Mouse (Mus musculus): Measurements from ENCODE around the gene Ift88.

The Ift88 gene

DNA sequence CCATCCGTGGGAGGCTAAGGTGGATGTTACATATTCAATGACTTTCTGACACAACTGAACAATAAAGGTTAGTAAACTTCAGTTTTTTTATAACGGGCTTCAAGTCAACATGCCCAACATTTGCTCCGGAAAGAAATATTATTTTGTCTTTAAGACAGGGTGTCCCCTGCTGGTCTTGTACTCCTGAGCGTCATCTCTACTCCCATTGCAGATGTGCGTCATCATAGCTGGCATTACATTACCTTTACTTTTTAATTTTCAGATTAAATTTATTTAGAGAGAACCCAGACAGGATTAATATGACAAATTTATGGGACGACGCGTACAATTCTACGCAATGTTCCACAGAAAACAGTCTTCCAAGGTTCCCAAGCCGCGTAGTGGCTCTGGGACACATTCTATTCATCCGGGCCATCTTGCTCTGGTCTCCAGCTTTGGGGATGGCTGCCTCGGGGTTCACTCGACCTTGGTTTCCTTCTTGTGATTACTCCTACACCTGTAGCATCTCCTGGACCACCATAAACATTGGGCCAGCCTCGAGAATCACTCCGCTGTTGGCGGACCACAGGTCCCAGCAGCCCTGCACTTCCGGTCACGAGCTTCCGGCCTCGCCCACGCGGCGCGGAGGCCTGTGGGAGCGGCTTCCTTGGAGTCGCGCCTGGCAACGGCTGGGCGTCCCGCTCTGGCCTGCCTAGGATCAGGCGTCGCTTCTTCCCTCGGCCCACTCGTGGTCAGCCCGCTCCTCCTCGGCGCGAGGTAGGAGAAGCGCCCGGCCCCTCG is at the start of gene Ift88:
Gene Ift88 (plus strand): TSS at position 631 of the 780 bp plus-strand sequence.
- DNase-seq (ENCODE audit: low spot score): peak; percentile 93

DNA sequence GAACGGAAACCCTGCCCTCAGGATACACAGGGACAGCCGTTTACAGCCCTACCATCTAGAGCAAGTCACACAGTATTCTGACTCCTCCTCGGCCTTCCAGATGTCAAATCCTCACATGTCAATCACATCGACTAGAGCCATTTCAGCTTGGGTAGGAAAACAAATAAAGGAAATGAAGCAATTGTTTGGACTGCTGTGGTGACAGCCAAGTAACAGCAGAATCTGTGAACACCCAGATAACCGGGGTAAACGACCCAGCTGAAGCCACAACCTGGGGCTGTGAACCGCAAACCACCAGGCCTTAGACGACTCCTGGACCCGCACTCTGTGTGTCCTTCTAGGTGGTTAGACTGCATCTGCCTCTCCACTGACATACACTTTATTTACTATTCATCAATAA is 48.7 kb upstream of the Ift88 start:
- no peak for DNase-seq (ENCODE audit: low spot score)

DNA sequence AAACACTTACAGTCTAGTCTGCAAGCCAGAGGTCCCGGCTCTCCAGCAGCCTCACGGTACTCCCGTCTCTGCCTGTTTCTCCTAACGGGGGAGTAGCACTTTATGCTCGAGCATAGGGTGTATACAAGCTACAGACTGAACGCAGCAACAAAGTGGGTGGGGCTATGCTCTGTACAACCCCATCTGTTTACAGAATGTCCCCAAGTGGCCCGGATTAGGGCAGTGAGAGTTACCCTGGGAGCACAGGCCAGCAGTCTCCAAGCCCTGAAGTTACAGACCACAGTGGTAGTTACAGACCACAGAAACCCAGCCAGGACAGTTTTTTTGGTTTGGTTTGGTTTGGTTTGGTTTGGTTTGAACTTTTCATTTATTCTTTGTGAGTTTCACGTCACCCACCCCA is 47.8 kb upstream of the Ift88 start:
- no peak for DNase-seq (ENCODE audit: low spot score)

DNA sequence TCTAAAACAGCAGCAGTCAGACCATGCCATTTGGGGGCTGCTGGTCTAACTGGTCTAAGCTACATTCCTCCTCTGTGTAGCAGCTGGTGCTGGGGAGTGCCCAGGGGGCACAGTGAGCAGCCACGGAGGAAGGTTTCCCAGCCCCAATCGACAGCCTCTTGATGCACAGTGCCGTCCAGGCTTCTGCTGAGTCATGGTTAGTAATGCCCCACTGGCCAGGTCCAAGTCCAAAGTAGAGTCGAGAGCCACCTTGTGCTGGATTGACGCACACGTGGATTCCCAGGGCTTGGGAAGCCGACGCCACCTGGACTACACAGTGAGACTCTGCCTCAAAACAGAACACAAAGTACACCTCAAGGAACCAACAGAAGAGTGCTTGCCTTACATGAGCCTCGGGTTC is 46.9 kb upstream of the Ift88 start:
- DNase-seq (ENCODE audit: low spot score): no peak

DNA sequence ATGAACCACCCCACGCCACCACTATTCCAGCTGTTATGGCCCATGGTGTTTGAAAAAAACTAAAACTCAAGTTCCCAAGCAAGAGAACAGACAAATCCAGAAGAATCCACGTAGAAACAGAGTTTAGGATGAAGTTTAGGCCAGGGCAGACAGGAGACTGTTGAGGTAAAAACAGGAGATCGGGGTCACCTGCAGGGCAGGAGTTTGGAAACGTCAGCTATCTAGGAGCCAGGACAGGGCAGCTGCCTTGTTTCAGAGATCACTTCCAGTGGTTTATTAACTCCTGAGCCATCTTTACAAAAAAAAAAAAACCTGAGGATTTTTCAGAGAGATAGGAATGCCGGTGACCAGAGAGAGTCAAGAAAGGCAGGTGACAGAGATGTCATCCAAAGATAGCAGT is 46.3 kb upstream of the Ift88 start:
- DNase-seq (ENCODE audit: low spot score): no peak

DNA sequence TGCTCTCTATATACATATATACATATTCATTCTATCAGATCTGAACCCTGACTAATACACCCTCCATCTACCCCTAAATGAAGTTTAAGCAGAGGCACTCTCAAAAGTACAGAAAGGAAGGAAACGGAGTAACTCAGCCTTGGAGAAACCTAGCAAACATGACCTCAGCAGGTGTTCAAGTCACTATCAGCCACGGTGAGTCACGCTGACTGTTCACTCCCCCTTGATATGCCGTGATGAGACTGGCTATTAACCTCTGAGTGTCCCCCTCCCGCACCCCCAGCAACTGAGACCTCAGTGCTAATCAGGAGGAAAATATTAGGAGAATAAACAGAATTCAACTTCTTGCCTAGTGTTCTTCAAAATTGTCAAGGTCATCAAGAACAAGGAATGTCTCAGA is 38.2 kb upstream of the Ift88 start:
- no peak for DNase-seq (ENCODE audit: low spot score)

DNA sequence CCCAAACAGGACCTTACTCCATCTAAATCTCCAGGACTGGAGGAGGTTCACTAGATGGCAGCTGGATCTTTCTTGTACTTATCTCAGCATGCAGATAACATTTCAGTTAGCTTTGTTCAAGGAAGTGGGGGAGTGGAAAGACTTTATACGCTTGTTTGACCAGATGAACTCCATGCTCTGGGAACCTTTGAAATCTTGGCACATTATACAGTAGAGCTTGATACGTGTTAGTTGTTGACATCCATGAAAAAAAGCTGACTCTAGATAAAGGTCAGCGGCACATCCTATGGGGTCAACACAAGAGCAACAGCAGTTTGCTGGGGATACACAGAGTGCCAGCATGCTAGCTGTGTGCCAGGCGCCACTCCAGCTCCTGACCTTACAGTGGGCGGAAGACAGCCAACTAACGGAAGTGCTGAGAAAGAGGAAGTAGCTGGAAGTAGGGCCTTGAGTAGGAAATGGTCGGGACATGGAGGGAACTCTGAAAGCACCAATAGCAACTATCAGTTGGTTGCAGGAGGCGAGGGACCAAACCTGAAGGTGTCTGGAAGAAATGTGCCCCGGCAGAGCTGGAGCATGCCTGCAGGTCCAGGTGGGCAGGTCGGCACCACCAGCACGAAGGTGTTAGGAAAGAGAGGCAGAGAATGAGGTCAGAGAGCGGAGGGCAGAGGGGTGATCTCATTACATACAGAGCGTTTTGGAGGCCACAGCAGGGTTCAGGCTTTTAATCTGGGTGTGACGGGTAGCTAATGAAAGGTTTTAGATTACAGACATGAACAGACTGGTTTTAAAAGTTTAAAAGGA is 36.9 kb upstream of the Ift88 start:
- no peak for DNase-seq (ENCODE audit: low spot score)

DNA sequence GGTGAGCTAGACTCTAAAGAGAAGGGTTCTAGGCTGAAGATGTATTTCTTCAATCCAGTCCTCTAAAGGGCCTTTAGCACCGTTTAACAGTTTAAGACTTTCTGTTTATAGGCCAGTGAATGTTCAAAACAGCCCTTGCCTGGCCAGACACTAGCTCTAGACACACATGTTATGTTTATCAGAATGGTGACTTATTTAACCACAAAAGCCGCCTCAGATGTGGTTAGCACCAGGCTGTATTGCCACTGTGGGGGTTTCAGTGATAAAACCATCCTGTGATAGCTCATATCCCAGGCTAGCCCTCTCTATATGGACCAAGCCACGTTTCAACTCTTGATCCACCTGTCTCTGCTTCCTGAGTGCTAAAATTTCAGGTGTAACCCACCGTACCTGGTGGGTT is 32.2 kb upstream of the Ift88 start:
- DNase-seq (ENCODE audit: low spot score): no peak

DNA sequence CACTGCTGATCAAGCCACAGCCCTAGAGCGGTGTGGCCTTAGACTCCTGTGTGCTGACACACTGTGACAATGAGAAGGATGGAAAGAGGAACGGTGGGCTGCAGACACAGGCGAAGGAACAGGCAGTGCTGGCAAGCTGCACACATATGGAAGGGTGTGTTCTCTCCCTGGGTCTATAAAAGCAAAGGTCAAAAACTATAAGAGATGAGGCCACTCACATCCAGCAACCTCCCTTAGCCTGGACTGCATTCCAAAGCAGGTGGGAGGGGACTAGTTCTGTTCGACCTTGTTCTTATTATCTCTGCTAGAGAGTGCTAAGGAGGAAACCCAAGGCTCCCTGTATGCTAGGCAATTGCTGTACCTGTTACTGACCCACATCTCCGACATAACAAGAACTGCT is 31.6 kb upstream of the Ift88 start:
- no peak for DNase-seq (ENCODE audit: low spot score)

DNA sequence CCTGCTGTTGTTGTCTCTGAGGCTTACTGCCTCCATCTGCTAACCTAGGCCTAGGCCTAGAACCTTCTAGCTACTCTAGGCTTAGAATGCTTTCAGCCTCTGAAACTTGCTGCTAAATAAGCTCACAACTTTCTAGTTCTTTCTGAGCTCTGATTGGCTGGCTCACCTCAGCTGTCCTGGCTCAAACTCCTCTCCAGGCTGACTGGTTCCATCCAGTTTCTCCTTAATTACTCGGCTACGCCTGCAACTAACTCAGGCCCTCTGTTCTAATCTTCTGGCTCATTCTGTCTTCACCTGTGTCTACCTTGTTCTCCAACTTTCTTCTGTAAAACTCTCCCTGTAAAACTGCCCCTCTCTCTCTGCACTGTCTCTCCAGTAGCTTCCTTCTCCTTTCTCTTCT is 28.4 kb upstream of the Ift88 start:
- DNase-seq (ENCODE audit: low spot score): no peak

DNA sequence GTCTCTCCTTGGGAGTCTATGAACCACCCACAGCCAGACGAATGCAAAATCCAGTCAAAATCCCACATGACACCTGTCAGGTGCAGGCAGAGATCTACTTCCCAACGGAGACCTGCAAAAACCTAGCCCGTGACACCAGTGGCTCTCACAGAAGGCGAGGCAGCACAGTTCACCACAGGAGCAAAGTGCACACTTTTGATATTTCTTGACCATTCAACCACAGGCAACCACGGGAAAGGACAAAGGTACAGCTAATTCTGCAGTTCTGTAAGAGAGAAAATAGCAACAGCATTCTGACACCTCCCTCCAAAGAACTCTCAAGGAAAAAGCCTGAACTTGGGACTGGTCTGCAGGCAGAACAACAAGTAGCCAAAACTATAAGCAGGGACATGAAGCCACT is 26.6 kb upstream of the Ift88 start:
- no peak for DNase-seq (ENCODE audit: low spot score)

DNA sequence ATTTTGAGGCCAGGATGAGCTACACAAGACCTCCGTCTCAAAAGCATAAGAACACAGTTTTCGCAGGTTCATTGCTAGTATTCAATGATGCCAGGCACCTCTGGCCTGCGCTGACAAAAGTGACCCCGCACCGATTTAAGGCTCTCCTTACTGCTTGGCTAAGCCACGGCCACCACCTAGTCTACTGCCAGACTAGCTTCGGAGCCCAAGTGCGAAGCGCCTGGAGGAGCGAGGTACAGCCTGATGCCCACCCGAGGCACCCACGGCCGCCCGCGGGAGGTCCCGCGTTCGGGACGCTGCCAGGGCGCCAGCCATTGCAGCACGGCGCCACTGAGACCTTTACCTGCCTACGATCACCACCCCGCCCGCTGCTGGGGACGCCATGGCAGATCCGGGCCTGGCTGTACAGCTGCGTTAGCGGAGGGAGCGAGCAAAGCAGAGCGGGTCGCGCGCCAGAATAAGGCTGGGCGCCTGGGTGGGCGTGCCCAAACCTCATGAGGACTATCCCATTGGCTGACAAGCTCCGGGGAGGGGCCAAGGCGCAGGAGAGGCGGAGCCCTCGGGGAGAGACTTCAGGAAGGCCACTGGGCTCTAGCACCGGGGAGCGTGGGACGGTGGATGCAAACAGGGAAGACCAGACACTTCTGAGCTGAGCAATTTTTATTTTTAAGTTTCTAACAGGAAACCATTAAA is 25.7 kb upstream of the Ift88 start, which contains the start of gene Cryl1:
Gene Cryl1 (minus strand): TSS at position 465 of the 693 bp plus-strand sequence.
- DNase-seq (ENCODE audit: low spot score): peak; percentile 97

DNA sequence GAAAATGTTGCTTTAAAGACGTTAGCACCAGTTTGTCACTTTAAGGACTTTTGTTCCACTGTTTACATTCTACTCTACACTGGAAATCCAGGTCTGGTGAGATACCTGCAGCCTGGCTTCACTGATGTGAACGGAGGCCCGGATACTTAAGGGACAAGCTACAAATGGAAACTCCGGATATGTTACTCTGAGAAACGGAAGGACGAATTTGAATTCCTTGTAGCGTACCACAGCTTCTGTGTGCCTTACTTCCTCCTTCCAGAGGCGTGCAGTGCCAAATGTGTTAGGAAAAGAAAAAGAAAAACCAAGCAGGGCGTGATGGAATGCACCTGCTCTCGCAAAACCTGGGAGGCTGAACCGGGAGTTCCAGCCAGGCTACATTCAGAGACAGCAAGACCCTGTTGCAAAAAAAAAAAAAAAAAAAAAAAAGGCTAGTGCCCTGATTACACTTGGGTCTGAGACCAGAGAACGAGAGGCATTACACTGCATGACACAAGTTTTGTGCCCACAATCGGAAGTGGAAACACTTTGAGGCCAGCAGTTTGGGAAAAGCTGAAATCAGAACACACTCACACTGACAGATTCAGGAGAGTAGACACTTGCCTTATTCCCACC is 24.9 kb upstream of the Ift88 start:
- peak; percentile 51 for DNase-seq (ENCODE audit: low spot score)

DNA sequence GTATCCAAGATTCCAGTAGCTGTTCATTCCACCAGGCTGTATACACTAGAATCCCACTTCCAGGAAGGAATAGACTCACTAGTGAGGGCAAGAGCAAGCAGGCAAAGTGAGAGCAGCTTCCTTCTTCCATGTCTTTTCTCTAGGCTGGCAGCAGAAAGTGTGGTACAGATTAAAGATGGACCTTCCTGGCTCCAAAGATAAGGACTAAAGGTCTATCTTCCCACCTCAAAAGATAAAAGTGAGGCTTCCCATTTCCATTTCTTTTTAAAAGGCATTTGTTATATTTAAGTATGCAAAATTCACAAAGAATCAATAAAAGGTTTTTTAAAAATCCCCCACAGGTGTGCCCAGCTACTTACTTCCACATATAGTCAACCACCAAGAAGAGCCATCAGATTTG is 21.0 kb upstream of the Ift88 start:
- no peak for DNase-seq (ENCODE audit: low spot score)

DNA sequence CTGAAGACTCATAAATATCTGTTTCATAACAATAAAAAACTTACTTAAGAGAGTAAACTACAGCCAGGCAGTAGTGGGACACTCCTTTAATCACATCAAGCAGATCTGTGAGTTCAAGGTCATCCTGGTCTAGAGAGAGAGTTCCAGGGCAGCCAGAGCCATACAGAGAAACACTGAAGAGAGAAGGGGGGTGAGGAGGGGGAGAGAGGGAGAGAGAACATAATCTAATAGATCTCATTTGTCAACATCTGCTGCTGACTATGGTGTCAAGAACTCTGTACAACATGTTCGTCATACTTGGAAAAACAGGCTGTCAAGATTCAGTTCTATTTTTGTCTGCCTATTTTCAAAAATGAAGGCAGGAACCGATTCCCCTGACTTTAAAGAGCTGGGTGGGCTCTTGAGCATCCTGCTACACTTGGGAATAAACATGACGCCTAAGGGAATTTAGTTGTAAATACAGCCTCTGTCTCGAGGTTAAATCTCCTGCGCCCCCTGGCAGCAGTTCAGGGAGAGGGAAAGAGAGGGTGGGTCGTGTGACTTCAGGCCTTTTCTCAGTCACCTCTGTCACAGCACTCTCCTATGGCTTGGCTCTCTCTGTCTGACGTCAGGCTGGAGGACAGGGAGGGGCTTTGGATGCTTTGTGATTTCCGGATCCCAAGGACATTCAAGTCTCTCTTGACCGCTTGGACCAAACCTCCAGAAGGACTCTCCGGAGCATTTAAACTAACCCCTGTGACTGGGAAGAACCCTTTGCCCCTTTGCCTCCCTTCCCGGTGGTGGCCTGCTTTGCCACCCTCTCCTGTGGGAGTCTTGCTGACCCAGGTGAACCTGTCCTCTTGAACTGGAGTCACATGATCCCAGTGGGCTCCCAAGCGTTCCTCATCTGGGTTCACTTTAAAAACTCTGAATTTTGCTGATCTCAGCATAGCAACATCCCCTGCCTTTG is 16.5 kb upstream of the Ift88 start:
- peak; percentile 50 for DNase-seq (ENCODE audit: low spot score)

DNA sequence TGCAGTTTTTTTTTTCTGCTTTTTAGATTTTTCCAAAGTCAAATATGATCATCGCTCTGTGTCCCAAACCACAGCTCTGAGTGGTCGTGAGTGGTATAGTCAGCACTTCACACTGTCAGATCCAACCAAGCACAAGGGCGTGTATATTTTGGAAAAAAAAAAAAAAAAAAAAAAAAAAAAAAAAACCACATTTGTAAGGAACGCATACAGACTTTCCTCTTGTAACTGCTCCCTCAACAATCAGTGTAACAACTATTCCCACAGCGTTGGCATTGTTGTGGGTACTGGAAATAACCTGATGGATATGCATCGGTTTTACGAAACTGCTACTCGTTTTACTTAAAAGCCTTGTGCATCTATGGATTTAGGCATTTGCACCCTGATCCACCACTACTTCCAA is 15.8 kb upstream of the Ift88 start:
- no peak for DNase-seq (ENCODE audit: low spot score)

DNA sequence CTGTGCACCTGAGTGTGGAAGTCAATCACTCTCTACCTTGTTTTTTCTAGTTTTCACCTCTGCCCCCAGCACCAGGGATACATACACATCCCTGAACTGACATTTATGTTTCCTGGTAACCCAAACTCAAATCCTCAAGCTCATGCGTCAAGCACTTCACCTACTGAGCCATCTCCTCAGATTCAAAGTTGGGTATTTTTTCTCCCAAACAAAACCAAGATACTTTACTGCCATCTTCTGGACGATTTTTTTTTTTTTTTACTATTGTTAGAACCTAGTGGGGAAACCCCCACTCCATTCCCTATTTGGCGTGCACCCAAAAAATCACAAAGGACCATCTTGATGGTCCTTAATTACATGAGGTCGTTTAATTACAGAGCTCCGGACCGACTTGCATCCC is 14.8 kb upstream of the Ift88 start:
- no peak for DNase-seq (ENCODE audit: low spot score)

DNA sequence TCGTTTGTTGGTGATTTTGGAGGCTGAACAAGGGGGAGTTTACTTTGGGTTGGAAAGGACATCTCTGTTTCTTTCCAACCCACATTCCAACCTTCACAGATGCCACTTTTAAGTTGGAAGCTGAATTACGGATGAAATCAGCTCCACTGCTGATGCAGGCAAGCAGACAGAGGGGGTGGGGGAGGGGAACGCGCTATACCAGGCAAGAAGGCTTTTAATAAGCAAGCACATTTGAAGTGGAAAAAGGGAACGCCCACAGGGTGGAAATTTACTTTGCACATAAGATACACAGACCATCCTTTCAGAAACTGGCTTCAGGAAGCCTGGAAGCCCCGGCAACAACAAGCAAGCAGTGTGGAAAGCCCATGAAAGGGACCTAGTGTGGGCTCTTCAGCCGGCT is 11.7 kb upstream of the Ift88 start:
- no peak for DNase-seq (ENCODE audit: low spot score)

DNA sequence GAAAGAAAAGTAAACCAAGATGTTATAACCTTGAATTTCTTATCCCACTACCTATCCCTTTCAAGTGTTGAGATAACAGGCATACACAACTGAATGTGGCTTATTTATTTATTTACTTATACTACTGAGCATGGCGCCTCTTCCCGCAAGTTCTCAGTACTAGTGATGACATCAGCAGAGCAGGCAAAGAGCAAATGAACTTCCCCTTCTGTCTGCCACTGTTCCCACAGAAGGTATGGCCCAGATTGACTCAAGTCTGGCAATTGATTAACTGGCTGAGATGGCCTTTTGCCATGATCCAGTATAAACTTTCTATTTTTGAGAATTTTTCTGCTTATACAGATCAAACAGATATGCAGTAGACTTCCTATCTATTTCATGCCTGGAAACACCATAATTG is 6.7 kb upstream of the Ift88 start:
- DNase-seq (ENCODE audit: low spot score): no peak

DNA sequence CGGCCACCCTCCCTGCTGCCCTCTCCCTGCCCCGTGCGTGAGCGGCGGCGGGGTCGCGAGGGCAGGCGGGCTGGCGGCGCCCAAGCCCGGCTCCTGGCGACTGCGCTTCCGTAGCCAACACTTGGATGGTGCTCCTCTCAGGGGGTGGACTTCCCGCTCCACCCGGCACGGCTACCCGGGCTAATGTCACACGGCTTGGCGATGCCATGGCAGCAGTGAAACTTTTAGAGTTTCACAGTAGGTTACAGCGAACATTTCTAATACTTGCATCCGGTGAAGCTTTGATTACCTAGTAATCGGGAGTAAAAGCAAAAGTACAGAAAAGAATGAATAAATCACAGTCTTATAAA is 325 bp downstream of the Ift88 start:
- DNase-seq (ENCODE audit: low spot score): no peak

DNA sequence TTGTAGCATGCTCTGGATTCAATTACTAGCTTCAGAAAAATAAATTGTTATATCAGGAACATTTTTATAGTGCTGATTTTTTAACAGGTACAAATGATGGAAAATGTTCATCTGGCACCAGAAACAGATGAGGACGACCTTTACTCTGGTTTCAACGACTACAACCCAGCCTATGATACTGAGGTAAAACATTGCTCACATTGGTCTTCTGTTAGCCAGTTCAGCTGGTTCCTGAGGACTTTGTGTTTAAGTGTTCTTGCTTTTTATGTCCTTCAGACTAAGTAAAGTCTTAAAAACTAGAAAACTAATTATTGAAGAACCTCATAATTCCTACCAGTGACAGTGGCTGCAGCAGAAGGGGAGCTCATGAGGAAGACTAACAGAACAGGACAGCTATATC is 6.6 kb downstream of the Ift88 start:
- DNase-seq (ENCODE audit: low spot score): no peak

Measured in lung, postnatal 25 days (tissue).